Mouse (Mus musculus) embryonic facial prominence, embryonic 14.5 days (tissue): ENCODE measurements around the gene Snrpd2. TPM values are rescaled to one million over a fixed set of nuclear protein-coding genes. Genes with fewer than 3 reads are reported as not detected.

Experiments used
- ATAC-seq: fragments of 200-750 bp; cut with Nextera tagmentation; 2 replicates; pipeline ENCODE4 v1.8.0; 2017; ENCODE audit warnings: low read depth, moderate number of reproducible peaks, moderate TSS enrichment
- DNase-seq: peaks from one replicate; pipeline ENCODE4 v3.0.0-alpha.2; 2015; ENCODE audit warnings: low spot score
- H3K27ac ChIP-seq: fragments of 300-500 bp; sonication (generic); replicated peaks from 2 replicates; pipeline ENCODE4 v1.5.1; 2014; ENCODE audit warnings: low read depth, mild to moderate bottlenecking, low read length, moderate library complexity
- H3K27me3 ChIP-seq: fragments of 300-500 bp; sonication (generic); replicated peaks from 2 replicates; pipeline ENCODE4 v1.6.1; 2014; ENCODE audit warnings: low read length; ENCODE audit not compliant: control insufficient read depth, insufficient read depth
- H3K36me3 ChIP-seq: fragments of 300-500 bp; sonication (generic); 2 replicates; pipeline ENCODE4 v1.6.1; 2014; ENCODE audit warnings: low read length, mixed read lengths; ENCODE audit not compliant: control insufficient read depth, insufficient read depth
- H3K4me1 ChIP-seq: fragments of 300-500 bp; sonication (generic); 2 replicates; pipeline ENCODE4 v1.6.1; 2014; ENCODE audit warnings: antibody characterized with exemption, low read length; ENCODE audit not compliant: control insufficient read depth, insufficient read depth
- H3K4me2 ChIP-seq: fragments of 300-500 bp; sonication (generic); 2 replicates; pipeline ENCODE4 v1.6.1; 2014; ENCODE audit warnings: low read depth, mild to moderate bottlenecking, low read length, moderate library complexity, mixed read lengths
- H3K4me3 ChIP-seq: fragments of 300-500 bp; sonication (generic); 2 replicates; pipeline ENCODE4 v1.5.1; 2014; ENCODE audit warnings: low read depth, mild to moderate bottlenecking, low read length
- H3K9ac ChIP-seq: fragments of 300-500 bp; sonication (generic); 2 replicates; pipeline ENCODE4 v1.6.1; 2014; ENCODE audit warnings: low read depth, mild to moderate bottlenecking, low read length, moderate library complexity, mixed read lengths
- H3K9me3 ChIP-seq: fragments of 300-500 bp; sonication (generic); 2 replicates; pipeline ENCODE4 v1.6.1; 2016; ENCODE audit warnings: low read length; ENCODE audit not compliant: control insufficient read depth
- WGBS: fragments of 180-500 bp; shearing (Covaris S2); extraction: QIAGEN DNeasy Blood & Tissue Kit; methylation state at CpG from one replicate; pipeline ENCODE4 v1.1.7; 2014; 5-methylcytosine and 5-hydroxymethylcytosine counted together
- polyA plus RNA-seq: library from polyadenylated mRNA; unstranded; fragments of >200 nt; fragmentation: Nextera tagmentation; extraction: Ambion mirVana; gene quantifications from 2 replicates; pipeline ENCODE4 v1.2.1, GENCODE M21; 2014

Snrpd2 gene
- 130 and 131 TPM in 2 replicates for polyA plus RNA-seq

DNA sequence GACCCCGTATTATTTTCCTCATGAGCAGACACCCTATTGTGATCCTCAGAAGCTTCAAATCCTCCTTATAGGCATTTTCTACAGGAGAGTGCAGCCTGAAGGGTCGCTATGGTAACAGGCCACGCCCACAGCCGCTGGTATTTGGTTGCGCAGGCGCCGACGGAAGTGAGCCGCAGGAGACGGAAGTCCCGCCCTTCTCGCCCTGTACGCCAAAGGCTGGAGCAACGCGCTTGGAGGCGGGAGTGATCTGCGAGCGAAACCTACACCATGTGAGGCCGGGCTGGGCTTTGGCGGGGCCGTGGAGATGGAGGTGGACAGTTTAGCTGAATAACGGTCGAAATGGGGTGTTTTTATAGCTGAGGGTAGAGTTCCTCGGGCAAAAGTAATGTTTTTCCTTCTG lies at the start of gene Snrpd2:
Snrpd2 (plus strand) TSS at position 97 of the 400 bp plus-strand sequence.
- Histone ChIP-seq H3K4me2 (peak within 1 kb of the TSS; percentile 86), H3K36me3 (peaks cover 32% of the 10 kb centered on the region), H3K9ac (peak within 1 kb of the TSS; percentile 67), H3K4me3 (peak within 1 kb of the TSS; percentile 55), H3K27ac (peak within 1 kb of the TSS; percentile 63), H3K27me3 (no peaks in the 10 kb centered on the region), H3K4me1 (peaks cover 13% of the 10 kb centered on the region), H3K9me3 (no peaks in the 10 kb centered on the region)
- DNase-seq (peak; percentile 98), ATAC-seq (peak; percentile 93)
- WGBS: 0% methylated on average over 24 of the region's 24 CpGs

DNA sequence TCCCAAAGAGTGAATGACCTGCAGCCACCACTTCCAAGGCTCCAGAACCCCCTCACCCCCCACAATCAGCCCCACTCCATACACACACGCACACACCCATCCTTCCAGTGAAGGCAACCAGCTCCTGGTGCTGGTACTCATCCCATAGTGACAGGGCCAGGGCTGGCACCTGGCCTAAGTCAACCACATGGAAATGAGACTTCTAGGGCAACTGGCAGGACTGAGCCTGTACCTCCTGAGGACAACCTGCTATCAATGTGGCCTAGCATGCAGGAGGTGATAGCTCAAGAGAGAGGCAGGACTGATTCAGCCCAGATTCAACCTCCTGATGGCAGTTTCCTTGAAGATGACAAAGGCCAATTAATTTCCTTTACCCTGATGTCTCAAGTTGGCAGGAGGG lies 49.2 kb upstream of the Snrpd2 start:
- H3K27ac ChIP-seq: no peak overlapping the region
- WGBS: 93% methylated on average over 1 of the region's 1 CpGs
- no peak overlapping the region for H3K9ac ChIP-seq
- no peaks in the 10 kb centered on the region for H3K9me3 ChIP-seq
- H3K4me3 ChIP-seq: no peak overlapping the region
- H3K36me3 ChIP-seq: peaks cover 16% of the 10 kb centered on the region; the same call in 1 of the 2 replicates
- no peak for ATAC-seq
- no peak for DNase-seq
- H3K27me3 ChIP-seq: no peaks in the 10 kb centered on the region
- peaks cover 17% of the 10 kb centered on the region for H3K4me1 ChIP-seq
- no peak overlapping the region for H3K4me2 ChIP-seq

DNA sequence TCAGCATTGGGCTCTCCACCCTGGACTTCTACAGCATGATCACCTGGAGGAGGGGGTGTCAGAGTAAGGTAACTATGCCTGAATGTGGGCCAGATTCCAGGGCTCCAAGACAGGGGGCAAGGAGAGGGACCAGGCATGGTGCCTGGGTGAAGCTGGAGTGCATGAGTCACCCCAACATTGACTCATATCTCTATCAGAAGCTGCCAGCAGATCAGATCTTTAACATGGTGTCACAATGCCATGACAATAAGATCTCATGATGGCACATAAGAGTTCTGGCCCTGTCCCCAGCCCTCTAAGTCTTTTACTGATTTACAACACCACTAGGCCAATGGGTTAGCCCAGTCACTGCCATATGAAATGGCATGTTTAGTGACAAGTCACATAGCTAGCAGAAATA lies 45.8 kb upstream of the Snrpd2 start:
- H3K4me3 ChIP-seq: no peak overlapping the region
- no peak overlapping the region for H3K9ac ChIP-seq
- DNase-seq (no peak), ATAC-seq (no peak)
- H3K27me3 ChIP-seq: no peaks in the 10 kb centered on the region
- H3K9me3 ChIP-seq: no peaks in the 10 kb centered on the region
- no peaks in the 10 kb centered on the region for H3K4me1 ChIP-seq
- H3K36me3 ChIP-seq: no peaks in the 10 kb centered on the region
- H3K27ac ChIP-seq: no peak overlapping the region
- H3K4me2 ChIP-seq: no peak overlapping the region

- Histone ChIP-seq H3K27me3 (no peaks in the 10 kb centered on the region), H3K9me3 (no peaks in the 10 kb centered on the region), H3K9ac (no peak overlapping the region), H3K4me1 (no peaks in the 10 kb centered on the region), H3K4me3 (no peak overlapping the region), H3K4me2 (no peak overlapping the region), H3K36me3 (no peaks in the 10 kb centered on the region), H3K27ac (no peak overlapping the region)
- no peak for DNase-seq
- 71% methylated on average over 2 of the region's 2 CpGs for WGBS
- ATAC-seq: no peak
Observed at GRCm38 (mm10) chr7:19104486-19104885, 45.0 kb upstream of the Snrpd2 start.

GRCm38 (mm10) chr7:19107436-19107835 lies 42.1 kb upstream of the Snrpd2 start:
- H3K4me2 ChIP-seq: no peak overlapping the region
- no peak overlapping the region for H3K9ac ChIP-seq
- 64% methylated on average over 3 of the region's 3 CpGs for WGBS
- no peaks in the 10 kb centered on the region for H3K27me3 ChIP-seq
- H3K4me3 ChIP-seq: no peak overlapping the region
- no peaks in the 10 kb centered on the region for H3K4me1 ChIP-seq
- DNase-seq: no peak
- no peaks in the 10 kb centered on the region for H3K36me3 ChIP-seq
- H3K27ac ChIP-seq: no peak overlapping the region
- ATAC-seq: no peak
- H3K9me3 ChIP-seq: no peaks in the 10 kb centered on the region

DNA sequence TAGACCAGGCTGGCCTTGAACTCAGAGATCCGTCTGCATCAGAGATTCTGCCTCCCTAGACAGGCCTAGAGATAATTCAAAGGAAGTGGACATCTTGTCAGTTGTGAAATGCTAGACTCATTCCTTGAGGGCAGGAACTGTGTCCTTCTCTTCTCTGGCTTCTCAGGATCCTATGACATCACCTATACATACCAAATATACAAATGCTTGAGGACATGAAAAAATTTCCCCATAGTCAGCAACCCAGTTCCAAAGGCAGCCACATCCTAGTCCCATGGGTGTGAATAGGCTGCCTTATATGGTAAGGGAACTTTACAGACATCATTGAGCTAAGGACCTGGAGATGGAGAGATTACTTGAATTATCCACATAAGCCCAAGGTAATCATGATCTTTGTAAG lies 40.0 kb upstream of the Snrpd2 start:
- Histone ChIP-seq H3K27me3 (no peaks in the 10 kb centered on the region), H3K4me2 (no peak overlapping the region), H3K36me3 (no peaks in the 10 kb centered on the region), H3K9ac (no peak overlapping the region), H3K4me1 (no peaks in the 10 kb centered on the region), H3K4me3 (no peak overlapping the region), H3K9me3 (no peaks in the 10 kb centered on the region), H3K27ac (no peak overlapping the region)
- 81% methylated on average over 1 of the region's 1 CpGs for WGBS
- no peak for ATAC-seq
- DNase-seq: no peak

DNA sequence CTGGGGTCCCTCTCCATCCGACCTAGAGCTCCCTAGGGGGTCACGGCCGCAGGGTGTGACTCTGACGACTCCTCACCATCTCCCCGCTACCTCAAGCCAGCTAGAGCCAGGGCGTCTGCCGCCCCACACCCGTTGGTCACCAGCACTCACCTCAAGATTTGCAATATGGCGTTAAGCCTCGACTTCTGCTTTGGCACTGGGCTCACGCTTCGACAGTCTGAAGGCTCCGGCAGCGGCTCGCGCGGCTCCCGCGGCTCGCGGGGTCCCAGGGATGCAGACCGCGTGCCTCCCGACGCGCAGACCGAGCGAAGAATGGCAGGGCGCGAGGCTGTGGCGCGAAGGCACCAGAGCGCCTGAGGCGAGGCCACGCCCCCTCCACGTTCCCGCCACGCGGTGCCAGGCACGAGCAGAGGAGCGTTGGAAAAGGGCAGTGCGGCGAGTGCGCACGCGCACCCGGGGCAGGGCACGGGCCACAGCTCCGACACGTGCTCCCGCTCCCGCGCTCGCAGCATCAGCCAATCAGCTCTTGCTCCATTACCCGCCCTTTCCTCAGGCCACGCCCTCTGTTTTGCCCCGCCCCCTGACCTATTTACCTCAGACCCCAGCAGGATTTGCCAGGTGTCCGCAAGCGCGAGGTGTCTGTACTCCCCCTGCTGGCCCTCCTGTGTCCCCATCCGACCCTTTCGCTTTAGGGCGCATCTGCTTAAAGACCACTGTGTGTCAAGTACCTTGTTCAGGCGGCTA lies 31.3 kb upstream of the Snrpd2 start, which contains the start of gene Gm4969:
Gm4969 (minus strand) TSS at position 341 of the 744 bp plus-strand sequence.
- no peaks in the 10 kb centered on the region for H3K27me3 ChIP-seq
- peak; percentile 68 for DNase-seq
- H3K4me3 ChIP-seq: peak within 1 kb of the TSS; percentile 13
- H3K9me3 ChIP-seq: 0 out of 2 replicates have a peak, but pooled peaks cover 14% of the 10 kb centered on the region
- no peak within 1 kb of the TSS for H3K9ac ChIP-seq
- no peaks in the 10 kb centered on the region for H3K36me3 ChIP-seq
- H3K4me2 ChIP-seq: peak within 1 kb of the TSS; percentile 69
- 29% methylated on average over 40 of the region's 64 CpGs for WGBS
- no peak within 1 kb of the TSS for H3K27ac ChIP-seq
- peaks cover 9% of the 10 kb centered on the region for H3K4me1 ChIP-seq
- ATAC-seq: peak; percentile 12; the same call in 1 of the 2 replicates

GRCm38 (mm10) chr7:19119083-19119482 lies 30.4 kb upstream of the Snrpd2 start:
- Histone ChIP-seq H3K9ac (no peak overlapping the region), H3K27me3 (no peaks in the 10 kb centered on the region), H3K9me3 (0 out of 2 replicates have a peak, but pooled peaks cover 14% of the 10 kb centered on the region), H3K27ac (no peak overlapping the region), H3K4me2 (peak overlapping the region; percentile 69; the same call in 1 of the 2 replicates), H3K4me1 (peaks cover 9% of the 10 kb centered on the region), H3K36me3 (no peaks in the 10 kb centered on the region), H3K4me3 (no peak overlapping the region; the same call in 1 of the 2 replicates)
- 89% methylated on average over 8 of the region's 8 CpGs for WGBS
- DNase-seq (no peak), ATAC-seq (0 out of 2 replicates have a peak, but pooled peaks have one; percentile 5)
